Mouse (Mus musculus): ENCODE data around the gene Rfx5.
"Not testable (repeated sequence)": the region's sequence is repeated elsewhere in the genome, so short reads cannot be mapped to it uniquely, and the experiment has no call there.

Rfx5 gene

GRCm38 (mm10) chr3:94936147-94936546 lies 17.7 kb upstream of the Rfx5 start:
- DNase-seq: not testable (repeated sequence)

GRCm38 (mm10) chr3:94937194-94937593 lies 16.7 kb upstream of the Rfx5 start:
- DNase-seq: not testable (repeated sequence)

GRCm38 (mm10) chr3:94940033-94940432 lies 13.8 kb upstream of the Rfx5 start:
- DNase-seq: not testable (repeated sequence)

GRCm38 (mm10) chr3:94942211-94942967 lies 11.5 kb upstream of the Rfx5 start:
- DNase-seq: not testable (repeated sequence)

GRCm38 (mm10) chr3:94943706-94944105 lies 10.2 kb upstream of the Rfx5 start:
- peak in 1 of 2 experiments; percentile 24 for DNase-seq

GRCm38 (mm10) chr3:94948066-94948614 lies 5.7 kb upstream of the Rfx5 start:
- peak; percentile 46 to 54 for DNase-seq

- DNase-seq: no peak
Measured at GRCm38 (mm10) chr3:94949645-94950044, 4.2 kb upstream of the Rfx5 start.

- DNase-seq: peak; percentile 78 to 82
Measured at GRCm38 (mm10) chr3:94952806-94953205, 1.1 kb upstream of the Rfx5 start.

GRCm38 (mm10) chr3:94953384-94953763 lies 501 bp upstream of the Rfx5 start:
- no peak for DNase-seq

GRCm38 (mm10) chr3:94958295-94958694 lies 4.4 kb downstream of the Rfx5 start:
- DNase-seq: no peak

- DNase-seq: no peak
Measured at GRCm38 (mm10) chr3:94959871-94960270, 6.0 kb downstream of the Rfx5 start.

- no peak for DNase-seq
Measured at GRCm38 (mm10) chr3:94960322-94960721, 6.4 kb downstream of the Rfx5 start.

GRCm38 (mm10) chr3:94964989-94965388 lies 11.1 kb downstream of the Rfx5 start:
- DNase-seq: peak in 1 of 2 experiments; percentile 28

- DNase-seq: peak; percentile 38
Measured at GRCm38 (mm10) chr3:94965878-94966277, 12.0 kb downstream of the Rfx5 start.

GRCm38 (mm10) chr3:94972552-94972951 lies 18.7 kb downstream of the Rfx5 start:
- DNase-seq: no peak

GRCm38 (mm10) chr3:94973620-94974019 lies 19.7 kb downstream of the Rfx5 start:
- no peak for DNase-seq

- DNase-seq: no peak
Measured at GRCm38 (mm10) chr3:94974026-94974527, 20.2 kb downstream of the Rfx5 start.

- peak; percentile 93 to 94 for DNase-seq
Measured at GRCm38 (mm10) chr3:94974528-94975422, 20.9 kb downstream of the Rfx5 start, which contains the start of gene Pi4kb. Gene Pi4kb (plus strand): TSS chr3:94974731.

GRCm38 (mm10) chr3:94984312-94984711 lies 30.4 kb downstream of the Rfx5 start:
- DNase-seq: no peak

GRCm38 (mm10) chr3:94985513-94985912 lies 31.6 kb downstream of the Rfx5 start:
- no peak for DNase-seq

- DNase-seq: no peak
Measured at GRCm38 (mm10) chr3:94987578-94987977, 33.7 kb downstream of the Rfx5 start.

- no peak for DNase-seq
Measured at GRCm38 (mm10) chr3:94989159-94989761, 35.4 kb downstream of the Rfx5 start.

- peak; percentile 93 for DNase-seq
Measured at GRCm38 (mm10) chr3:94996946-94997345, 43.1 kb downstream of the Rfx5 start.

Data from B cell, adult 2 months (primary cell).